Mouse (Mus musculus): ENCODE results near the gene Fibcd1. TPM values are rescaled to one million over a fixed set of nuclear protein-coding genes. Genes with fewer than 3 reads are reported as not detected.

Fibcd1 gene
- polyA plus RNA-seq, 1 experiment: 0.81 TPM

DNA sequence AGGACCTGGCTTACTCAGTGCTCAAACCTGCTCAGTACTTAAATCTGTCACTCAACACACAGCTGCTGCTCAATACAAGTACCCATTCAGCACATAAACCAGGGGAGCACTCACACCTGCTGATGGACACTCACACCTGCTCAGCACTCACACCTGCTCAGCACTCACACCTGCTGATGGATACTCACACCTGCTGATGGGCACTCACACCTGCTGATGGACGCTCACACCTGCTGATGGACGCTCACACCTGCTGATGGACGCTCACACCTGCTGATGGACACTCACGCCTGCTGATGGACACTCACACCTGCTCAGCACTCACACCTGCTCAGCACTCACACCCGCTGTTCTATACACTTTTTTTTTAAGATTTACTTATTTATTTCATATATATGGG lies 23.9 kb upstream of the Fibcd1 start:
- TF ChIP-seq CTCF (IDR thresholded peaks at IDR 0.05; ENCODE audit: borderline replicate concordance, control insufficient read depth, extremely low read depth, insufficient read depth, low read length, poor library complexity) (no peak), POLR2A (IDR thresholded peaks at IDR 0.05; ENCODE audit: control insufficient read depth, extremely low read depth, insufficient read depth, low read length, poor library complexity) (no peak)
- DNase-seq: no peak
- no peaks in the 10 kb centered on the region for H3K4me1 ChIP-seq (replicated peaks; ENCODE audit: control insufficient read depth, insufficient read depth, low read length)
- no peaks in the 10 kb centered on the region for H3K36me3 ChIP-seq (ENCODE audit: control insufficient read depth, insufficient read depth, low read length)
- no peak overlapping the region for H3K4me3 ChIP-seq (ENCODE audit: control insufficient read depth, insufficient read depth, low read length)
- no peaks in the 10 kb centered on the region for H3K27me3 ChIP-seq (ENCODE audit: control insufficient read depth, insufficient read depth, low read length)
- WGBS: 94% methylated on average over 5 of the region's 5 CpGs
- no peak overlapping the region for H3K27ac ChIP-seq (ENCODE audit: control insufficient read depth, insufficient read depth, low read length)

DNA sequence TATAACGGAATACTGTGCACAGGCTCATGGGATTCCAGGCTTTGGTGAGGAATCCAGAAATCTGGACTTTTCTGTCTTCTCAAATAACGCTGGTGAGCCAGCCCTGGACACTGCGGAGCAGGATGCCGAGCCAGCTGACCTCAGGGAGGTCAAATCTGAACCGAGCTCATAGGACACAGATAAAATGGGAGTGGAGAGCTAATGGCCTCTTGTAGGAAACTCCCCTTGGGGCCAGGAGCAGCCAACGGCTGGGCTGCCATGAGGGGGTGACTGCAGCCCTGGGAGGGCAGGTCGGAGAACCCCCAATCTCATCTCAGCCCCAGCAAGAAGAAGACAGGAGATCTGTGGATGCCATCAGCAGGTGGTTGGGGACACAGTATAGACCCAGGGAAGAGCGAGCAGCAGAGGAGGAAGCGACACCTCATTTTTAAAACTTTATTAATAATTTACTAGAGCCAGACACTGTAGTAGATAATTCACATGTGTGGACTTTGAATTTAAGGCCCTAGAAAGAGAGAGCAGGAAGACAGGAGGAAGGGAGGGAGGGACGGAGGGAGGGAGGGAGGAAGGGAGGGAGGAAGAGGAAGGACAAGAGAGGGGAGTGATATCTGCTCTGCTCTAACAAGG lies 22.8 kb upstream of the Fibcd1 start:
- no peak overlapping the region for H3K27ac ChIP-seq (ENCODE audit: control insufficient read depth, insufficient read depth, low read length)

DNA sequence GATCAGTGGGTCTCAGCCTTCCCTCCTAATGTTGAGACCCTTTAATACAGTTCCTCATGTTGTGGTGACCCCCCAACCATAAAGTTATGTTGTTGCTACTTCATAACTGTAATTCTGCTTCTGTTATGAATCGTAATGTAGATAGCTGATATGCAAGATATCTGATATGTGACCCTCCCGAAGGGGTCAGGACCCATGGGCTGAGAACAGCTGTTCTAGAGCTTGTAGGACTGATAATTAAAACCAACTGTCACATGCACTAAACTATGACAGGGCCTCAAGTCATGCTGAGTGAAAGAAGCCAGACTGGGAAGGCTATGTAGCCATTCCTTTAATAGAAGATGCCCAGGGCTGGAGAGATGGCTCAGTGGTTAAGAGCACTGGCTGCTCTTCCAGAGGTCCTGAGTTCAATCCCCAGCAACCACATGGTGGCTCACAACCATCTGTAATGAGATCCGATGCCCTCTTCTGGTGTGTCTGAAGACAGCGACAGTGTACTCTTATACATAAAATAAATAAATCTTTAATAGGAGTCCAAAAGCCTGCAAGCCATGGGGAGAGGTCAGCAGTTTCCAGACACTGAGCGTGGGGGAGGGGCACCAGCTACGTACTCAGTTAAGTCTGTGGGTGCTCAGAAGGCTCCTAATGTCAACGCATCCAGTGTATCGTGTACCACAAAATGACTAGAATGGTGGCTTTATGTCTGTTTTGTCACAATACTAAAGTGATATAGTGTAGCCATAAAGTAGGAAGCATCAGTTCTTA lies 22.1 kb upstream of the Fibcd1 start:
- 93% methylated on average over 8 of the region's 8 CpGs for WGBS
- Histone ChIP-seq H3K4me1 (replicated peaks; ENCODE audit: control insufficient read depth, insufficient read depth, low read length) (no peaks in the 10 kb centered on the region), H3K36me3 (ENCODE audit: control insufficient read depth, insufficient read depth, low read length) (no peaks in the 10 kb centered on the region), H3K4me3 (ENCODE audit: control insufficient read depth, insufficient read depth, low read length) (no peak overlapping the region), H3K27ac (ENCODE audit: control insufficient read depth, insufficient read depth, low read length) (no peak overlapping the region), H3K27me3 (ENCODE audit: control insufficient read depth, insufficient read depth, low read length) (no peaks in the 10 kb centered on the region)
- DNase-seq: no peak
- TF ChIP-seq CTCF (IDR thresholded peaks at IDR 0.05; ENCODE audit: borderline replicate concordance, control insufficient read depth, extremely low read depth, insufficient read depth, low read length, poor library complexity): no peak
- TF ChIP-seq POLR2A (IDR thresholded peaks at IDR 0.05; ENCODE audit: control insufficient read depth, extremely low read depth, insufficient read depth, low read length, poor library complexity): no peak

More for the DNA sequence above, 22.8 kb upstream of the Fibcd1 start:
- Histone ChIP-seq H3K27me3 (ENCODE audit: control insufficient read depth, insufficient read depth, low read length) (no peaks in the 10 kb centered on the region), H3K36me3 (ENCODE audit: control insufficient read depth, insufficient read depth, low read length) (no peaks in the 10 kb centered on the region), H3K4me3 (ENCODE audit: control insufficient read depth, insufficient read depth, low read length) (no peak overlapping the region), H3K4me1 (replicated peaks; ENCODE audit: control insufficient read depth, insufficient read depth, low read length) (no peaks in the 10 kb centered on the region)
- DNase-seq: no peak
- WGBS: 87% methylated on average over 10 of the region's 10 CpGs
- no peak for TF ChIP-seq CTCF (IDR thresholded peaks at IDR 0.05; ENCODE audit: borderline replicate concordance, control insufficient read depth, extremely low read depth, insufficient read depth, low read length, poor library complexity)
- no peak for TF ChIP-seq POLR2A (IDR thresholded peaks at IDR 0.05; ENCODE audit: control insufficient read depth, extremely low read depth, insufficient read depth, low read length, poor library complexity)

DNA sequence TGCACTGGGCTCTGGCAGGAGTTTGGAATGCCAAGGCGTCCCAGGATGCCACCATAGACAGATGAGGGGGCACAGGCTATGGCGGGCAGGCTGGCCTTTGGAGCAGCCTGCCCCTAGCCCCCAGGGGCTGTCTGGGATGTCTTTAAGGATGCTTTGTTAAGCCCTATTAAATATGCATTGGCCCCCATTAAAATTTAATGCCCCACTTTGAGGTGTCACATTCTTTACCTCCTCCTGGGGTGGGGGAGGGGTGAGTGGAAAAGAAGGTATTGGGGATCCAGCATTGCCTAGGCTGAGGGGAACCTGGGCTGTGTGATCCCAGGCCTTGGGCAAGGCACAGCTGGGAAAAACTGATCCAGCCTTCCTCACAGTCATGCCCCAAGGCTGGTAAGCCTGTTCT lies 20.0 kb upstream of the Fibcd1 start:
- H3K4me1 ChIP-seq (replicated peaks; ENCODE audit: control insufficient read depth, insufficient read depth, low read length): no peaks in the 10 kb centered on the region
- no peak overlapping the region for H3K4me3 ChIP-seq (ENCODE audit: control insufficient read depth, insufficient read depth, low read length)
- WGBS: 84% methylated on average over 2 of the region's 2 CpGs
- no peak for TF ChIP-seq CTCF (IDR thresholded peaks at IDR 0.05; ENCODE audit: borderline replicate concordance, control insufficient read depth, extremely low read depth, insufficient read depth, low read length, poor library complexity)
- no peak for TF ChIP-seq POLR2A (IDR thresholded peaks at IDR 0.05; ENCODE audit: control insufficient read depth, extremely low read depth, insufficient read depth, low read length, poor library complexity)
- no peaks in the 10 kb centered on the region for H3K36me3 ChIP-seq (ENCODE audit: control insufficient read depth, insufficient read depth, low read length)
- DNase-seq: no peak
- H3K27ac ChIP-seq (ENCODE audit: control insufficient read depth, insufficient read depth, low read length): no peak overlapping the region
- no peaks in the 10 kb centered on the region for H3K27me3 ChIP-seq (ENCODE audit: control insufficient read depth, insufficient read depth, low read length)

DNA sequence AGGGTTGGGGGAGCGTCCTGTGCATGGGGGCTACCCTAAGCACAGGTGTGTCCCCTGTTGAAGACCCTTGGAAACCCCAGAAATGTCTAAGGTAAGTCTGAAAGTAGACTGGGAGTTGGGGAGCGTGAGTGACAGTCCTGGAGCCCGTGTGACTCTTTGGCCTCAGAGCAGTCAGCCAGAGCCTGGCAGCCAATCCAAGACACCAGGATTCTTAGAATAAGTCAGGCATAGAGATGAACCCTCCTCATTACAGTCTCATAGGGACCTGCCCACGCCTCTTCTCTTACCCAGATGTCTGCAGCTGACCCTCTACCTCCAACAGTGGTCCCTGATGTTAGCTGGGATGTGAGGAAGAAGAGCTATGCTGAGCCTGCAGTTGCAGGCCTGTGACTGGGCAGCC lies 19.5 kb upstream of the Fibcd1 start:
- Histone ChIP-seq H3K27ac (ENCODE audit: control insufficient read depth, insufficient read depth, low read length) (no peak overlapping the region), H3K4me1 (replicated peaks; ENCODE audit: control insufficient read depth, insufficient read depth, low read length) (no peaks in the 10 kb centered on the region), H3K27me3 (ENCODE audit: control insufficient read depth, insufficient read depth, low read length) (no peaks in the 10 kb centered on the region), H3K4me3 (ENCODE audit: control insufficient read depth, insufficient read depth, low read length) (no peak overlapping the region), H3K36me3 (ENCODE audit: control insufficient read depth, insufficient read depth, low read length) (no peaks in the 10 kb centered on the region)
- no peak for DNase-seq
- 80% methylated on average over 4 of the region's 4 CpGs for WGBS
- TF ChIP-seq POLR2A (IDR thresholded peaks at IDR 0.05; ENCODE audit: control insufficient read depth, extremely low read depth, insufficient read depth, low read length, poor library complexity): no peak
- TF ChIP-seq CTCF (IDR thresholded peaks at IDR 0.05; ENCODE audit: borderline replicate concordance, control insufficient read depth, extremely low read depth, insufficient read depth, low read length, poor library complexity): no peak

DNA sequence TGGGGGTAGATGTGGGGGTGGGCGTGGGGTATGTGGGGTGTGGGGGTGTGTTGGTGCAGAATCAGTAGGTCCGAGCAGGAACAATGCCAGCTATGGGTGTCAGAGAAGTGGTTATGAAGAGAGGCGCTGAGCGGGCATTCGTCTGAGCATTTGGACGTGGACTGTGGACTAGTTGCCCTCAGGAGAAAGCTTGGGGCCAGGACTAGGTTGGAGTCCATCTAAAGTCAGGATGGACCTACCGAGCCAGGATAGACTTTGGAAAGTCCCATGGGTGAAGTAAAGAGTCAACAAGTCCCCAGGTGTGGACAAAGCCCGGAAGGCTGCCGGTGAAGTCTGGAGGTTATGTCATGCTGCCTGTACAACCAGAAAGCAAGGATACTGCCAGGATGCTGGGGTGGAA lies 19.1 kb upstream of the Fibcd1 start:
- no peaks in the 10 kb centered on the region for H3K4me1 ChIP-seq (replicated peaks; ENCODE audit: control insufficient read depth, insufficient read depth, low read length)
- H3K4me3 ChIP-seq (ENCODE audit: control insufficient read depth, insufficient read depth, low read length): no peak overlapping the region
- no peak overlapping the region for H3K27ac ChIP-seq (ENCODE audit: control insufficient read depth, insufficient read depth, low read length)
- H3K27me3 ChIP-seq (ENCODE audit: control insufficient read depth, insufficient read depth, low read length): no peaks in the 10 kb centered on the region
- 94% methylated on average over 9 of the region's 9 CpGs for WGBS
- DNase-seq: no peak
- H3K36me3 ChIP-seq (ENCODE audit: control insufficient read depth, insufficient read depth, low read length): no peaks in the 10 kb centered on the region
- TF ChIP-seq CTCF (IDR thresholded peaks at IDR 0.05; ENCODE audit: borderline replicate concordance, control insufficient read depth, extremely low read depth, insufficient read depth, low read length, poor library complexity) (no peak), POLR2A (IDR thresholded peaks at IDR 0.05; ENCODE audit: control insufficient read depth, extremely low read depth, insufficient read depth, low read length, poor library complexity) (no peak)
